Mouse (Mus musculus): ENCODE measurements around the gene Apaf1. TPM values are rescaled to one million over a fixed set of nuclear protein-coding genes. Genes with fewer than 3 reads are reported as not detected.

Gene Apaf1
- polyA plus RNA-seq, 1 experiment from 2014 or later, result 24.6 TPM

DNA sequence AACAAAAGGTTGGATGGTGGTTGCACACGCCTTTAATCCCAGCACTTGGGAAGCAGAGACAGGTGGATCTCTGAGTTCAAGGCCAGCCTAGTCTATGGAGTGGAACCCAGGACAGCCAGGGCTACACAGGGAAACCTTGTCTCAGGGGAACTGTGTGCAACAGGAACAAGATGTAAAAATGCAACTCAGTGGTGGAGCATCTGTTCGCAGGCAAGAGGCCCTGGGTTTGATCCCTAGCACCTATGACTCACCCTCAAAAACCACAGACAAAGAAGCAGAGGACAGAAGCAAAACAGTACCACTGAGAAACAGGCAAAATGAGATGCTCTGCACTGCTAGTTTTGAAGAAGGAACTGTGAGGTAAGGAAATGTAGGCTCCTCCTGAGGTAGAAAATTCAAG is 5.9 kb downstream of the Apaf1 start:
- Histone ChIP-seq H3K9me3 (no peaks in the 10 kb centered on the region), H3K27me3 (no peaks in the 10 kb centered on the region), H3K36me3 (peaks cover 46% of the 10 kb centered on the region), H3K27ac (no peak overlapping the region), H3K4me1 (0 out of 2 replicates have a peak, but pooled peaks cover 3% of the 10 kb centered on the region), H3K4me2 (no peak overlapping the region), H3K9ac (no peak overlapping the region), H3K4me3 (no peak overlapping the region)
- WGBS, result 91% methylated on average over 2 of the region's 2 CpGs
- ATAC-seq (ENCODE audit: insufficient number of reproducible peaks, insufficient read depth, low FRiP score, low TSS enrichment, low read depth), result no peak

DNA sequence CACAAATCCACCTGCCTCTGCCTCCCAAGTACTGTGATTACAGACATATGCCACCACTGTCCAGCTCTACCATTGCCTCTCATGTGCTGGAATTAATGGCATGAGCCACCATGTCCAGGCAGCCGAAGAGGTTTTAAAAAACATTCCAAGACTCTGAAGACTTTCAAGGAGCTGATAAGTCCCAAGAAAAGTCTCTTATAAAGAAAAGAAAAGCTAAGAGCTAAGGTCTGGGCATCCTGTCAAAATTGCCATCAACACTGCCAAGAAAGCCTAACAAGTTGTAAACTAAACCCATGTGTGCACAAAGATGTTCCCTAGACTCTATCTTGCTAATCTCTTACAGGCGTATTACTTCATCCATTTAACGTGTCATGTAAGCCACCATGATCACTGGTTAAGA is 9.2 kb downstream of the Apaf1 start:
- 64% methylated on average over 3 of the region's 3 CpGs for WGBS
- no peak for ATAC-seq (ENCODE audit: insufficient number of reproducible peaks, insufficient read depth, low FRiP score, low TSS enrichment, low read depth)
- Histone ChIP-seq H3K27me3 (no peaks in the 10 kb centered on the region), H3K4me3 (no peak overlapping the region), H3K9me3 (no peaks in the 10 kb centered on the region), H3K4me1 (no peaks in the 10 kb centered on the region), H3K27ac (no peak overlapping the region), H3K4me2 (no peak overlapping the region), H3K36me3 (peaks cover 47% of the 10 kb centered on the region), H3K9ac (no peak overlapping the region)

DNA sequence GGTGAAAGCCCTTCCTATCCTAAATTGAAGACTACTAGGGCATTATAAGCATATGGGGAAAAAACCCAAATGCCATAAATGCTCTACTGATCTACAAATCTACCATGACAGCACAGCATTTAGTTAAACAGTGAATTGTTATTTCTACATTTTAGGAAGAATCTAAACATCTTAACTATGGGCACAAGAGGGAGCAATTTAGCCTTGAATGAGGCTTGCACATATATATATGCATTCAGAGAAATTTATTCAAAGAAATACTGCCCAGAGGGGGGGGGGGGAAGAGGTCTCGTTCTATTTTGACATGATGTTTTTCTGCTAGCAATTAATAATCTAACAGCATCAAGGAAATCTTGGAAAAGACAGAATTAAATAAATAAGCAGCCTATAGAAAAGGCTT is 10.8 kb downstream of the Apaf1 start:
- Histone ChIP-seq H3K27ac (no peak overlapping the region), H3K9me3 (no peaks in the 10 kb centered on the region), H3K36me3 (peaks cover 45% of the 10 kb centered on the region), H3K27me3 (no peaks in the 10 kb centered on the region), H3K4me2 (no peak overlapping the region), H3K9ac (no peak overlapping the region), H3K4me1 (no peaks in the 10 kb centered on the region), H3K4me3 (no peak overlapping the region)
- 44% methylated on average over 1 of the region's 1 CpGs for WGBS
- no peak for ATAC-seq (ENCODE audit: insufficient number of reproducible peaks, insufficient read depth, low FRiP score, low TSS enrichment, low read depth)

DNA sequence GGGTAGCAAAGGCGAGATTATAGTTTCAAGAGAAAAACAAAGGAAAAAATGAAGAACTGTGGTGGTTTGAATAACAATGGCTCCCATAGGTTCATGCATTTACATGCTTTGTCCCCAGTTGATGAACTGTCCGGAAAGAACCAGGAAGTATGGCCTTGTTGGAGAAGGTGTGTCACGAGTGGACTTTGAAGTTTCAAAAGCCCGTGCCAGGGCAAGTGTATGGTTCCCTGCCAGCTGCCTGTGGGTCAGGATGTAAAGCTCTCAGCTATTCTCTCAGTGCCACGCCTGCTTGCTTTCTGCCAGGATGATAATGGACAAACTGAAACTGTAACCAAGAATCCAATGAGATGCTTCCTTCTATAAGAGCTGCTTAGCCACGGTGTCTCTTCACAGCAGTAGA is 20.2 kb downstream of the Apaf1 start:
- no peaks in the 10 kb centered on the region for H3K9me3 ChIP-seq
- 93% methylated on average over 6 of the region's 6 CpGs for WGBS
- H3K4me3 ChIP-seq, result no peak overlapping the region
- H3K27ac ChIP-seq, result no peak overlapping the region
- H3K4me2 ChIP-seq, result no peak overlapping the region
- no peak for ATAC-seq (ENCODE audit: insufficient number of reproducible peaks, insufficient read depth, low FRiP score, low TSS enrichment, low read depth)
- H3K9ac ChIP-seq, result no peak overlapping the region
- H3K36me3 ChIP-seq, result peaks cover 72% of the 10 kb centered on the region
- no peaks in the 10 kb centered on the region for H3K27me3 ChIP-seq
- H3K4me1 ChIP-seq, result no peaks in the 10 kb centered on the region

DNA sequence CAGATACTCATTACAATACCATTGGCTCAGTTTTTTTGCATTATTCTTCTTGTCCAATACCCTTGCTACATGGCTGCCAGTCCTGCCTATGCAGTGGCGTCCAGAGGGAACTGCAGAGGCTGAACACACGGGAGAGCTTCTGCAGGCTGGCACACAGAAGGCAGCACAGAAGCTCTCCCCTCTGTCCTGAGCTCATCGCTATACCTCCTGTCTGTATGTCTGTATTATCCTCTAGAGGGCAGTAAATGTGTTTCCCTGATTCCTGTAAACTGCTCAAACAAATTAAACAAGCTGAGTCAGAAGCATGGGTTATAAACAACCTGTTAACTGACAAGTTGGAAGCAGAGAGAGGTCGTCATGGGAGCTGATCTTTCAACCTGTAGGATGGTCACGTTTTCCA is 21.8 kb downstream of the Apaf1 start:
- Histone ChIP-seq H3K9me3 (no peaks in the 10 kb centered on the region), H3K27ac (no peak overlapping the region), H3K27me3 (no peaks in the 10 kb centered on the region), H3K4me3 (no peak overlapping the region), H3K4me1 (no peaks in the 10 kb centered on the region), H3K36me3 (peaks cover 59% of the 10 kb centered on the region), H3K4me2 (no peak overlapping the region), H3K9ac (no peak overlapping the region)
- no peak for ATAC-seq (ENCODE audit: insufficient number of reproducible peaks, insufficient read depth, low FRiP score, low TSS enrichment, low read depth)
- 38% methylated on average over 5 of the region's 5 CpGs for WGBS

DNA sequence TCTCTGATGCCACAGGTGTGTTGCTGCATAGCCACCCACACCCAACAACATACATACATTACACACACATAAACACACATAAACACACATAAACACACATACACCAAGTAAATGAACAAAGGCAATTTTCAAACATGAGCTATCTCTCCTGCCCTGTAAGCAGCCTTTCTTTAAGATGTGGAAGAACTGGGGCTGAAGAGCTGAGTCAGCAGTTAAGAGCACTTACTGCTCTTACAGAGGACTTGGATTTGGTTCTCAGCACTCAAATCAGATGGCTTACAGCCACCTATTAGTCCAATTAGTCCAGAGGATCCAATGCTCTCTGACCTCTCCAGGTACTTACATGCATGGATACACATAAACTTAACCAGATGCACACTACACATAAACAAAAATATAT is 29.8 kb downstream of the Apaf1 start:
- H3K27me3 ChIP-seq, result no peaks in the 10 kb centered on the region
- H3K9me3 ChIP-seq, result no peaks in the 10 kb centered on the region
- no peak overlapping the region for H3K4me3 ChIP-seq
- peaks cover 61% of the 10 kb centered on the region for H3K36me3 ChIP-seq
- H3K4me1 ChIP-seq, result no peaks in the 10 kb centered on the region
- no peak overlapping the region for H3K9ac ChIP-seq
- no peak overlapping the region for H3K4me2 ChIP-seq
- ATAC-seq (ENCODE audit: insufficient number of reproducible peaks, insufficient read depth, low FRiP score, low TSS enrichment, low read depth), result no peak
- no peak overlapping the region for H3K27ac ChIP-seq

DNA sequence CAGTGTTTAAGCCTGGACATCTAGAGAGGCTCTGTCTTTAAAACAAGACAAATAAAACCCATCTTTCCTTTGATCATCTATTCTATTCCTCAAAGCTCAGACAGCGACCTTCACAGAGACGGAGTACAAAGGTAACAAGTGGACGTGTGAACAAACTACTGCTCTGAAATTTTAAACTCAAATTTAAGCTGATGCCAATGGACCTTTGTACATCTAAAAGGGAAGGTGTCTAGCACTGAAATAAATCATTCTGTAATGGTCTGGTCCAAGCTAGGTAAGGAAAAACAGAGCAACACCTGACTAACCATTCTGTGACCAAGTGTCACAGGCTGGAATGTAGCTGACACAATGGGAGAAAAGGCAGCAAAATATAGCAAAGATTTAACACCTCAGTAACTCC is 31.4 kb downstream of the Apaf1 start:
- Histone ChIP-seq H3K27ac (no peak overlapping the region), H3K27me3 (no peaks in the 10 kb centered on the region), H3K4me1 (no peaks in the 10 kb centered on the region), H3K4me3 (no peak overlapping the region), H3K9me3 (no peaks in the 10 kb centered on the region), H3K4me2 (no peak overlapping the region), H3K36me3 (peaks cover 69% of the 10 kb centered on the region), H3K9ac (no peak overlapping the region)
- 94% methylated on average over 3 of the region's 3 CpGs for WGBS
- ATAC-seq (ENCODE audit: insufficient number of reproducible peaks, insufficient read depth, low FRiP score, low TSS enrichment, low read depth), result no peak

DNA sequence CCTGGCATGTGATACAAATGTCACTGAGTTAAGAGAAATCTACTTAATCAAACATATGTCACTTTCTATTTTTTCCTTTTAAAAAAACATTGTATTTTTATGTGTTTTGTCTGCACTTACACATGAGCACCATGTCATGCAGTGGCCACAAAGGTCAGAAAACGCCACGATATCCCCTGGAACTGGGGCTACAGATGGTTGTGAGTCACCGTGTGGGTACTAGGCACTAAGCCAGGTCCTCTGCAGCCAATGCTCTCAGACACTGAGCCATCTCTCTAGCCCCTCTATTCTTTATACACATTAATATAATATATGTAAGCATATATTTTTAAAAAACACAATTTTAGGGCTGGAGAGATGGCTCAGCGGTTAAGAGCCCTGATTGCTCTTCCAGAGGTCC is 32.9 kb downstream of the Apaf1 start:
- no peaks in the 10 kb centered on the region for H3K27me3 ChIP-seq
- no peak for ATAC-seq (ENCODE audit: insufficient number of reproducible peaks, insufficient read depth, low FRiP score, low TSS enrichment, low read depth)
- no peaks in the 10 kb centered on the region for H3K9me3 ChIP-seq
- WGBS, result 84% methylated on average over 4 of the region's 4 CpGs
- H3K4me3 ChIP-seq, result no peak overlapping the region
- no peak overlapping the region for H3K9ac ChIP-seq
- no peak overlapping the region for H3K27ac ChIP-seq
- H3K4me2 ChIP-seq, result no peak overlapping the region
- peaks cover 69% of the 10 kb centered on the region for H3K36me3 ChIP-seq
- H3K4me1 ChIP-seq, result no peaks in the 10 kb centered on the region

DNA sequence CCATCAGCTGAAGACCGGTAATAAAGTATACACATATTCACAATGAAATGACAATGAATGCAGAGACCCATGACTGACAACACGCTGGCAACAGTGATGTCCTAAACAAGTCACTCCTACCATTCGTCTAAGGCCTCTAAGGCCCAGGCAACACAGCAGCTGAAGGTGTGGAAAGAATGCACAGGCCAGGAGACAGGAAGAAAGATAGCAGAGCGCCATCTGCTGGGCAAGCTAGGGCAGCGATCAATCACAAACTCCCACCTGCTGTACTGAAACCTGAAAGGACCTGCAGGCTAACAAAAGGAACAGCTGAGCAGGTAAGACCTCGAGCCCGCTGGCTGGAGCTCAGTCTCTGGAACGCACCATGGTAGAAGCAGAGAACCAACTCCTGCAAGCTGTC is 48.6 kb downstream of the Apaf1 start:
- Histone ChIP-seq H3K4me2 (no peak overlapping the region), H3K36me3 (peaks cover 38% of the 10 kb centered on the region), H3K9ac (no peak overlapping the region), H3K4me1 (no peaks in the 10 kb centered on the region), H3K4me3 (no peak overlapping the region), H3K27me3 (no peaks in the 10 kb centered on the region), H3K9me3 (no peaks in the 10 kb centered on the region), H3K27ac (no peak overlapping the region)
- ATAC-seq (ENCODE audit: insufficient number of reproducible peaks, insufficient read depth, low FRiP score, low TSS enrichment, low read depth), result 0 out of 2 replicates have a peak, but pooled peaks have one; percentile 39
- 25% methylated on average over 8 of the region's 8 CpGs for WGBS

DNA sequence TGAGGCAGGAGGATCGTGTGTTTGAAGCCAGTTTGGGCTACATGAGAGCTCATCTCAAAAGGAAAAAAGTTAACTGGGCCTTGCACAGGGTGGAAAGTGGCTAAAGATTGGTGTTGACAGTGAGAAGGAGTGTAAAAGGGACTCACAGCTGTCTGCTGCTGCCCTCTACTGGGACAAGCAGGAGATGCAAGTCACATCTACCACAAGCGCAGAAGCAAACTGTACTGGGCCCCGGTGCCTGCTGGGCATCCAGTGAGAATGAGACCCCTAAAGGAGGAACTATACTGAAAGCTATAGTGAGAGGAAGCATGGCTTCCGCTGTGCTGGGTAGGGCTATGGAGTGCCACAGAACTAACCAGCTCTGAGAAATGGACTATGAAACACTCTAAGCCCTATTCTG is 50.2 kb downstream of the Apaf1 start:
- no peaks in the 10 kb centered on the region for H3K27me3 ChIP-seq
- no peaks in the 10 kb centered on the region for H3K9me3 ChIP-seq
- H3K4me2 ChIP-seq, result no peak overlapping the region
- no peak overlapping the region for H3K9ac ChIP-seq
- no peak for ATAC-seq (ENCODE audit: insufficient number of reproducible peaks, insufficient read depth, low FRiP score, low TSS enrichment, low read depth)
- peaks cover 34% of the 10 kb centered on the region; the same call in 1 of the 2 replicates for H3K36me3 ChIP-seq
- H3K27ac ChIP-seq, result no peak overlapping the region
- no peak overlapping the region for H3K4me3 ChIP-seq
- WGBS, result 11% methylated on average over 4 of the region's 4 CpGs
- no peaks in the 10 kb centered on the region for H3K4me1 ChIP-seq

DNA sequence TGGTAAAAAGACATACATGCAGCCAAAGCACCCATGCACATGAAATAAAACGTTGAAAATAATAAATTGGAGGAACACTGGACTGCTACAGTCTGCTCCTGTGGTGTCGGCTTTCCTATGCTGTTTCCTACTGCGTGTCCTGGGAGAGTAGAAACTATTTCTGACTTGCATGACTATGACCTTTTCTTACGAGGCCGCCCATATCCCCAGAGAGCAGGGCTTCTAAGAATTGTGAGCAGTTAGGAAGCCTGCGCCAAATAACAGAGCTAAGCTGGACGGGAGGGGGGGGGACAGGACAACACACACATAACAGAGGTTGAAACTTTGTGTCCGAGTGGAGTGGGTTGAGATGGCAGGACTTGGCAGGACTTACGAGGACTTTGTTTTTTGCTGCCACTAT is 51.4 kb downstream of the Apaf1 start:
- no peak overlapping the region for H3K4me3 ChIP-seq
- no peaks in the 10 kb centered on the region for H3K27me3 ChIP-seq
- peaks cover 24% of the 10 kb centered on the region; the same call in 1 of the 2 replicates for H3K36me3 ChIP-seq
- no peaks in the 10 kb centered on the region for H3K4me1 ChIP-seq
- 82% methylated on average over 9 of the region's 9 CpGs for WGBS
- no peak overlapping the region for H3K27ac ChIP-seq
- no peak overlapping the region for H3K4me2 ChIP-seq
- no peaks in the 10 kb centered on the region for H3K9me3 ChIP-seq
- H3K9ac ChIP-seq, result no peak overlapping the region
- no peak for ATAC-seq (ENCODE audit: insufficient number of reproducible peaks, insufficient read depth, low FRiP score, low TSS enrichment, low read depth)

DNA sequence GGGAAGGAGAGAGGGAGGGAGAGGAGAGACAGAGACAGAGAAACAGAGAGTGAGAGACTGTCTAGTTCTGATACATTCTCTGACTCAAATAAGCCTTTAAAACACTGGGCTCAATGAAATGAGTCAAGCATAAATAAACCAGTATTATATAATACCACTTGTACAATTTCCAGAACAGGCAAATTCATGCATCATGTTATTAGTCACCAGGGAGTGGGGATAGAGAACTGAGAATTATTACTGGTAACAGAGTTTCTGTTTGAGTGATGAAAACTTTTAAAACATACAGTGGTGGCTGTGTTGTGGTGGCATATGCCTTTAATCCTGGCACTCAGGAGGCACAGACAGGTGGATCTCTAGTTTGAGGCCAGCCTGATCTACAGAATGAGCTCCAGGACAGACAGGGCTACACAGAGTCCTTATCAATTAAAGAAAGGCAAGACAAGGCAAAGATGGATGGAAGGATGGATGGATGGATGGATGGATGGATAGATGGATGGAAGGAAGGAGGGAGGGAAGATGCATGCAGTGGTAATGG is 53.5 kb downstream of the Apaf1 start:
- Histone ChIP-seq H3K4me1 (no peaks in the 10 kb centered on the region), H3K4me3 (no peak overlapping the region), H3K27me3 (no peaks in the 10 kb centered on the region), H3K9ac (no peak overlapping the region), H3K9me3 (no peaks in the 10 kb centered on the region), H3K36me3 (peaks cover 22% of the 10 kb centered on the region; the same call in 1 of the 2 replicates), H3K4me2 (no peak overlapping the region), H3K27ac (no peak overlapping the region)
- ATAC-seq (ENCODE audit: insufficient number of reproducible peaks, insufficient read depth, low FRiP score, low TSS enrichment, low read depth), result no peak

DNA sequence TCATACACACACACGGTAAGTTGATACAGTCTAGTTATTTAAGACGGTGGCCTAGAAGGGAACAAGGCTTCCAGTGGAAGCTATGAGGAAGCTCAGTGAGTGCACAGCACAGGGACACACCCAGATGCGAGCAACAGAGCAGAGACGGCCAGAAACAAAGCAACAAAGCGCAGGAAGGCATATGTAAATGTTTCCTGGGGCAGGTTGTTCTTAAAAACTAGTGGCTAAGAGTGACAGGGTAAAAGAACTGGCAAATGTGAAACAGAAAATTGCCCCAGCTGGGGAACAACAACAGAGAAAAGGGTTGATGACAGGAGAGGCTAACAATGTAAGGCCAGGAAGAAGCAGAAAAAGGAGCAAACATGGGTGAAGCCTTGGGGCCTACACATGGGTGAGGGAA is 54.6 kb downstream of the Apaf1 start:
- Histone ChIP-seq H3K9ac (no peak overlapping the region), H3K27ac (no peak overlapping the region), H3K36me3 (peaks cover 22% of the 10 kb centered on the region; the same call in 1 of the 2 replicates), H3K4me2 (no peak overlapping the region), H3K9me3 (no peaks in the 10 kb centered on the region), H3K27me3 (no peaks in the 10 kb centered on the region), H3K4me1 (no peaks in the 10 kb centered on the region), H3K4me3 (no peak overlapping the region)
- no peak for ATAC-seq (ENCODE audit: insufficient number of reproducible peaks, insufficient read depth, low FRiP score, low TSS enrichment, low read depth)
- WGBS, result 79% methylated on average over 5 of the region's 5 CpGs
